Mouse (Mus musculus) G1E (cell line): ENCODE results near the gene Iqcf3.

ENCODE experiments used
- CTCF ChIP-seq: IDR thresholded peaks from 2 replicates; pipeline ENCODE4 v1.5.1; 2012; ENCODE audit warnings: low read depth, low read length, inconsistent platforms, mixed read lengths
- GATA1 ChIP-seq: IDR thresholded peaks from 2 replicates; pipeline ENCODE4 v1.6.1; 2012; ENCODE audit warnings: borderline replicate concordance, low read length, inconsistent platforms, mixed read lengths
- GATA2 ChIP-seq: IDR thresholded peaks from 2 replicates; pipeline ENCODE4 v1.6.1; 2012; ENCODE audit warnings: low read depth, low read length, inconsistent platforms, borderline replicate concordance
- POLR2AphosphoS5 ChIP-seq: IDR thresholded peaks from 2 replicates; pipeline ENCODE4 v1.6.1; 2012; ENCODE audit warnings: low read depth, low read length, inconsistent platforms; ENCODE audit not compliant: insufficient replicate concordance
- TAL1 ChIP-seq: conservative IDR thresholded peaks from 2 replicates; pipeline ENCODE4 v1.6.1; 2012; ENCODE audit warnings: low read depth, low read length, inconsistent platforms, mixed read lengths

GRCm38 (mm10) chr9:106572186-106572585 is 10.8 kb upstream of the Iqcf3 start:
- TF ChIP-seq CTCF (no peak), POLR2AphosphoS5 (no peak), TAL1 (no peak), GATA1 (no peak), GATA2 (no peak)
